Mouse (Mus musculus) heart, embryonic 15.5 days (tissue): ENCODE measurements at regions not wholly inside any gene's neighbourhood (a gene's known extent, or its start where the extent isn't known, plus 50 kb on each side); places are given as distances from the start of the nearest gene placed in this dataset.
A peak's percentile ranks its signal among the peaks of the same experiment; 100 is the strongest.

ENCODE experiments used
- ATAC-seq: fragments of 200-750 bp; cut with Nextera tagmentation; replicated peaks from 2 replicates; pipeline ENCODE4 v1.8.0; 2017; ENCODE audit warnings: low read depth, moderate TSS enrichment; ENCODE audit not compliant: insufficient number of reproducible peaks, insufficient read depth, low FRiP score
- H3K27ac ChIP-seq: fragments of 300-500 bp; sonication (generic); 2 replicates; pipeline ENCODE4 v1.5.1; 2015; ENCODE audit warnings: mild to moderate bottlenecking, inconsistent platforms
- H3K27me3 ChIP-seq: fragments of 300-500 bp; sonication (generic); 2 replicates; pipeline ENCODE4 v1.6.1; 2015; ENCODE audit warnings: inconsistent platforms
- H3K36me3 ChIP-seq: fragments of 300-500 bp; sonication (generic); 2 replicates; pipeline ENCODE4 v1.6.1; 2015; ENCODE audit warnings: mild to moderate bottlenecking, inconsistent platforms
- H3K4me1 ChIP-seq: fragments of 300-500 bp; sonication (generic); replicated peaks from 2 replicates; pipeline ENCODE4 v1.6.1; 2015; ENCODE audit warnings: inconsistent platforms
- H3K4me2 ChIP-seq: fragments of 300-500 bp; sonication (generic); 2 replicates; pipeline ENCODE4 v1.6.1; 2015; ENCODE audit warnings: inconsistent platforms, mild to moderate bottlenecking, moderate library complexity
- H3K4me3 ChIP-seq: fragments of 300-500 bp; sonication (generic); 2 replicates; pipeline ENCODE4 v1.5.1; 2015; ENCODE audit warnings: mild to moderate bottlenecking, inconsistent platforms
- H3K9ac ChIP-seq: fragments of 300-500 bp; sonication (generic); 2 replicates; pipeline ENCODE4 v1.6.1; 2015; ENCODE audit warnings: mild to moderate bottlenecking, inconsistent platforms
- H3K9me3 ChIP-seq: fragments of 300-500 bp; sonication (generic); replicated peaks from 2 replicates; pipeline ENCODE4 v1.6.1; 2016; ENCODE audit warnings: inconsistent platforms
- whole genome bisulfite sequencing: fragments of 180-500 bp; shearing (Covaris S2); methylation state at CpG from one replicate; pipeline ENCODE4 v1.1.7; 2015; ENCODE audit warnings: mixed read lengths; 5-methylcytosine and 5-hydroxymethylcytosine counted together

DNA sequence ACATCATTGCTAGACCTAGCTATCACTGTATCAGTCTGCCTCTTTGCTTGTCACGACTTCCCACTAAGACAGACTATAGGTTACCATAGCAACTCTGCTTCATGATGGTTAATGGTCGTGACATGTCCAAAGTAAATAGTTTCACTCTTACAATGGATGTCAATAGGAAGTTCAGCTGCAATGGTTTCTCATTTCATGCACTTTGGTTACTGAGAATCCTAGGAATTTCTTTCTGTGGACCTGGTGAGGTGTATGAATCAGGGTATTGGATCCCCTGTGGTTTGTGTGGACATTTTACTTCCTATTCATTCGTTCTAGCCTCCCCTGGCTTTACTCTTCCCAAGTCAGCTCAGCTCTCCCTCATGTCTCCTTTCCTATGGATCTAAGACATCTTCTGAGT is 385.5 kb upstream of the Dcn start:
- WGBS = 53% methylated on average over 3 of the region's 3 CpGs
- H3K9ac ChIP-seq = no peak overlapping the region
- H3K4me1 ChIP-seq = no peaks in the 10 kb centered on the region
- H3K4me2 ChIP-seq = no peak overlapping the region
- no peaks in the 10 kb centered on the region for H3K27me3 ChIP-seq
- no peaks in the 10 kb centered on the region for H3K9me3 ChIP-seq
- no peak overlapping the region for H3K4me3 ChIP-seq
- ATAC-seq = no peak
- no peaks in the 10 kb centered on the region for H3K36me3 ChIP-seq
- no peak overlapping the region for H3K27ac ChIP-seq

DNA sequence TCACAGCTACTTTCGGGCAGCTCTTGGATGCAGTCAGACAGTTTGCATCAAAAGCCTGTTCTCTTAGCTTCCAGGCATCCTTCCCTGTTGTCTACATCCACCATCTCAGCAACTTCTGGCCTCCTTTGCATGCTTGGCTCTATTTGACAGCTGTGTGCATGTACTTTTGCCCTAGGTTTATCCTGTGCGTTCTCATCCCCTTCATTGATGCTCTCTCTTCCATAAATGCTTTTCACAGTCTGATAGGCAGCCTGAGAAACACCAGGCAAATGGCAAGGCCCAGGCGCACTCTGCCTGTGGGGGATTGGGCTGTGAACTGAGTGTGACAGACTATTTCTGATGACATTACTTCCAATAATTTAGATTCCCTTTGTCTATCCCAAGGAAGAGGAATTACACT is 364.9 kb upstream of the Dcn start:
- WGBS = 76% methylated on average over 3 of the region's 3 CpGs
- no peak for ATAC-seq
- H3K9me3 ChIP-seq = no peaks in the 10 kb centered on the region
- no peak overlapping the region for H3K27ac ChIP-seq
- no peaks in the 10 kb centered on the region for H3K27me3 ChIP-seq
- no peak overlapping the region for H3K9ac ChIP-seq
- H3K4me2 ChIP-seq = no peak overlapping the region
- H3K4me1 ChIP-seq = no peaks in the 10 kb centered on the region
- no peaks in the 10 kb centered on the region for H3K36me3 ChIP-seq
- H3K4me3 ChIP-seq = no peak overlapping the region

DNA sequence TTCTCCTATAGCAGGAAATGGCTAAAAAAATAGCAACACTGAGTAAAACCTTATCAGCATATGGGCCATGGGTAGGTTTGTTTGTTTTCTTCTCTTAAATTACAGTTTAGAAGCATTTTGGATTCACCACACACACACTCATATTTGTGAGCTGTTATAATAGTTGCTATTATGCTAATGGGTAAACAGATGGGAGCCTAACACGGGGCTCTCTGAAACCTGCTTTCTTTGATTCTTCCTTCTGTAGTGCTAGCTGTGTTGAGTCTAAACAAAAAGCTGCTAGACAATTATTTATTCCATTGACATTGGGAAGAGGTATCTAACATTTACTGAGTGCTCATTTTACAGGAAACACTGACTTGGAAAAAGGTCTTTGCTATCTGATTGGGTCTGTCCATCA is 356.7 kb upstream of the Dcn start:
- Histone ChIP-seq H3K36me3 (no peaks in the 10 kb centered on the region), H3K9me3 (no peaks in the 10 kb centered on the region), H3K9ac (no peak overlapping the region), H3K4me3 (no peak overlapping the region), H3K4me1 (no peaks in the 10 kb centered on the region), H3K27me3 (no peaks in the 10 kb centered on the region), H3K27ac (no peak overlapping the region), H3K4me2 (no peak overlapping the region)
- 79% methylated on average over 1 of the region's 1 CpGs for WGBS
- ATAC-seq = no peak

DNA sequence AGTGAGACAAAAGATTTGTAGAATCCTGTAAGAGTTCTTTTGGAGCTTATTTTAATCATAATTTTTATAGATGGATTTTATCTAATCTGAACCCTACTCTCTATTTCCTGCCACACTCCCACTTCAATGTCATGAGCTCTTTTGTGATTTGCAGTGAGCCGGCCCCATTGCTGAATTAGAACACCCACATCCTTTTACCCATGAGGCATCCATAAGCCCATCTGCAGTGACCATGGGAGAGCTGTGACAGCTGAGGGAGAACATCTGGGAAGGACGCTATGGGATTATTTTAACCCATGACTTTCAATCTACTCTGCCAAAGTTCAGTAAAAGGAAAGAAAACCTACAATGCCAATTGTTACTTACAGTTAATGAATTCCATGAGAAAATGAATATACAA is 337.8 kb upstream of the Dcn start:
- Histone ChIP-seq H3K9ac (no peak overlapping the region), H3K36me3 (no peaks in the 10 kb centered on the region), H3K27me3 (no peaks in the 10 kb centered on the region), H3K4me3 (no peak overlapping the region), H3K27ac (no peak overlapping the region), H3K4me2 (no peak overlapping the region), H3K4me1 (peaks cover 4% of the 10 kb centered on the region; the same call in 1 of the 2 replicates), H3K9me3 (no peaks in the 10 kb centered on the region)
- WGBS = 51% methylated on average over 2 of the region's 2 CpGs
- ATAC-seq = no peak

DNA sequence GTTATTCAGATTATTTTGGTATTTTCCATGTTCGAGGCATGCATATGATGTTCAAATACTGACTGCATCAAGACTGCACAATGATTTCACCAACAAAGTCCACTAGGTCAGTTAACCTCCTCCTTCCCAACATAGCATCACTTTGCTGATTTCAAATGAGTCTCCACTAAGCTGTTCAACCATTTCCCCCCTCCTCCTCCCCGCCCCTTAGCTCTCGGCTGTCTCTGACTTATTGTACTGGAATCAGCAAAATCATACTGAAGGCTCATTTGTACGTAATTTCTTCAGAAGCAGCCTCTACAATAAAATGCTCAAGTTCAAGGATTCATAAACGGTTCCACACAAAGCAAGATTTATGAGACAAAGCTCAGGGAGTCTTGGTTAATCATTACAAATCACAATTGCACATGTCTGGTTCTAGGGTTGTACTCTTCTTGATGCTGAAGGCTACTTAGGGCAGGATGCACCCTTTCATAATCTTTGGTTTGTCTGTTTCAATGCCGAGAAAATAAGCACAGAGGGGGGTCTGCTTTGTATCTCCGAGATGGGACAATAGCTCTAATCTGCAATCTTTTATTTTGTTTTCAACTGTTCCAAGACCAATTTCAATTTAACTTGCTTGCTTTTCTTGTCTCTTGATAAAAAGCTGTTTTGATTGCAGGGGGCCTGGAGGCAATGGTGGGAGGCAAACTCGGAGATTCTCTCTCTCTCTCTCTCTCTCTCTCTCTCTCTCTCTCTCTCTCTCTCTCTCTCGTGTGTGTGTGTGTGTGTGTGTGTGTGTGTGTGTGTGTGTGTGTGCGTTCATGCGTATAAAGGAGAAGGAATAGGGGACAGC is 320.6 kb upstream of the Dcn start:
- no peak overlapping the region for H3K9ac ChIP-seq
- WGBS = 64% methylated on average over 10 of the region's 11 CpGs
- no peak overlapping the region for H3K4me3 ChIP-seq
- ATAC-seq = no peak; the same call in 1 of the 2 replicates
- no peak overlapping the region; the same call in 1 of the 2 replicates for H3K27ac ChIP-seq
- no peak overlapping the region for H3K4me2 ChIP-seq
- no peaks in the 10 kb centered on the region for H3K9me3 ChIP-seq
- no peaks in the 10 kb centered on the region for H3K36me3 ChIP-seq
- H3K4me1 ChIP-seq = peaks cover 3% of the 10 kb centered on the region; the same call in 1 of the 2 replicates
- no peaks in the 10 kb centered on the region for H3K27me3 ChIP-seq

DNA sequence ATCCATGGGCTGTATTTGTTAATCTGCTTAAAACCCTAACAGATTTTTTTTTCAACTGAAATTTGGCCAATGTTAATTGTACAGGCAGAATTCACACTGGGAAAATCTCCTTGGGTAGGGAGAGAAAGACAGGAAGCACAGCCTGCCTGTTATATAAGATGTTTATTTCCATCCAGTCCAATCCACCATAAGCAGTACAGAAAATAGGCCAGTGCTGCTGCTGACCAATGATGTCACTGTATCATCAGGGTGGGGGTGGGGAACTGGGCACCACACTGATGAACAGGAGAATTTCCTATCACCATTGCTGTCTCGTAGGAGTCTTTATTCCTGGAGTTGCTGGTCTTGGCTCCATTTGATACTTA is 320.0 kb upstream of the Dcn start:
- no peaks in the 10 kb centered on the region for H3K9me3 ChIP-seq
- no peak overlapping the region for H3K4me2 ChIP-seq
- WGBS = 53% methylated on average over 1 of the region's 1 CpGs
- peak overlapping the region; percentile 47; the same call in 1 of the 2 replicates for H3K27ac ChIP-seq
- H3K9ac ChIP-seq = no peak overlapping the region
- H3K4me1 ChIP-seq = peaks cover 3% of the 10 kb centered on the region; the same call in 1 of the 2 replicates
- H3K27me3 ChIP-seq = no peaks in the 10 kb centered on the region
- no peak overlapping the region for H3K4me3 ChIP-seq
- no peaks in the 10 kb centered on the region for H3K36me3 ChIP-seq
- ATAC-seq = 0 out of 2 replicates have a peak, but pooled peaks have one; percentile 27

DNA sequence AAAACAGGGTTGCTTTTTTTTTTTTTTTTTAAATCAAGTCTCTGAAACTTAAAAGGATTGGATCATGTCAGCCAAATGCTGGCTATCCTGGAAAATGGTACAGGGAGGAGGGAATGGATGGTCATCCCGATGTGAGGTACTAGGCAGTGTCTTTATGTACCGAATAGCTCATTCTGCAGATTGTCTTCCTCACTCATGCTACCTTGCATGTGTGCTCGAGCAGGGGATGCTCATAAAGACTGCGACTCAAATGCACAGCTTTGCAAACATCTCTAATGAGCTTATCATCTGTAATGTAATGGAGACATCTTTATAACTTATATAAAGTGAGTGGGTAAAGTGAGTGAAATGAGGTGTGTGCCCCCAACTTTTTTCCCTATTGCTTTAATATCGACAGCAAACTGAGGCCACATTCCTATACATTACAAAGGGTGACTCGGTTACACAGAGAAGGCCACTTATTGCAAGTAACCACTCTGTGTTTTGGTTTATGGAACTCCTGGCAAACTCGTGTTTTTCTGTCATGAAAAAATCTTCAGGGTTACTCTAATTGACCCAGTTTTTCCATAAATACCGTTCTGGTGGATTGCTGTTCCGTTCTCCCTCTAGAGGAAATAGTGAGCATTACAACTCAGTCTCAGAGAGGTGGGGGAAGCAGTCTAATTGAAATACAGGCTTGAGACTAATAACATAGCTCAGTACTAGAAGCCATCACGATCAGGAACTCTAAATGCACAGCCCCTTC is 319.4 kb upstream of the Dcn start:
- no peak for ATAC-seq
- no peaks in the 10 kb centered on the region for H3K36me3 ChIP-seq
- no peak overlapping the region for H3K9ac ChIP-seq
- no peak overlapping the region for H3K4me3 ChIP-seq
- H3K9me3 ChIP-seq = no peaks in the 10 kb centered on the region
- H3K27ac ChIP-seq = peak overlapping the region; percentile 47; the same call in 1 of the 2 replicates
- no peak overlapping the region for H3K4me2 ChIP-seq
- no peaks in the 10 kb centered on the region for H3K27me3 ChIP-seq
- peaks cover 3% of the 10 kb centered on the region; the same call in 1 of the 2 replicates for H3K4me1 ChIP-seq
- WGBS = 53% methylated on average over 10 of the region's 10 CpGs

DNA sequence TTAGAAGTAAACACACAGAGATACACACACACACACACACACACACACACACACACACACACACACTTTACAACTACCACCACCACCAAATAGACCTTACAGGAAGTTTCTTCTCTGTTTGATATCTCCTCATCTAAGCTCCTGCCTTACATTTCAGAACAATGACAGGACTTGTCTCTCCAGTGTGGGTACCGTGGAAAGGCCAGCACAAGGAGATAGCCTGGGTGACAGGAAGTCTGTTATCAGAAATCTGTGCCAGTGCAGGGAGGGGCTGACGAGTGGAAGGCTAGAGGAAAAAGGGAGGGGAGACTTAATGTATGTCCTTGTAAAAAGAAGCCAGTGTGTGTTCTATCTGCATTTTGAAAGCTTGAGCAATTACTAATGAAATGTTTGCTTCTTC is 318.5 kb upstream of the Dcn start:
- Histone ChIP-seq H3K9me3 (no peaks in the 10 kb centered on the region), H3K4me1 (peaks cover 3% of the 10 kb centered on the region; the same call in 1 of the 2 replicates), H3K9ac (no peak overlapping the region), H3K4me2 (no peak overlapping the region), H3K4me3 (no peak overlapping the region), H3K36me3 (no peaks in the 10 kb centered on the region), H3K27ac (no peak overlapping the region), H3K27me3 (no peaks in the 10 kb centered on the region)
- WGBS = 8% methylated on average over 2 of the region's 2 CpGs
- no peak for ATAC-seq

DNA sequence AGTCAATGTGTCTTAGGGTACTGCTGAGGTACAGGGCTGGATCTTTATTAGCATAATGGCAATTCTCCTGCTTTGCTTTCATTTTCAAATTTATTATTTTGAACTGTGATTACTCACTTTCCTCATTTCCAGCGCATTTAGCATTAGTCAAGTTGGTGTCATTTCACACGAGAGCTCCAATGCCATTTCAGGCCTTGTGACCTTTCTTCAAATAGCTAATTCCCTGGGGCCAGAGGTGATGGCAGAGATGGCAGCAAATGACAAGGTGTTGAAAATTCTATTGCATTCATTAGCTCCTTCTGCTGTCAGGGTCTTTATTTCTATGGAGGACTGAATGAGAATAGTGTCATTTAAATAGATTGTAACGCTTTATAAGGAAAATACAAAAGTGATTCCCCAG is 300.9 kb upstream of the Dcn start:
- H3K9me3 ChIP-seq = no peaks in the 10 kb centered on the region
- no peak overlapping the region for H3K4me3 ChIP-seq
- H3K27ac ChIP-seq = no peak overlapping the region
- no peaks in the 10 kb centered on the region for H3K4me1 ChIP-seq
- H3K27me3 ChIP-seq = no peaks in the 10 kb centered on the region
- H3K36me3 ChIP-seq = no peaks in the 10 kb centered on the region
- no peak for ATAC-seq
- WGBS = 66% methylated on average over 3 of the region's 3 CpGs
- no peak overlapping the region for H3K9ac ChIP-seq
- no peak overlapping the region for H3K4me2 ChIP-seq

DNA sequence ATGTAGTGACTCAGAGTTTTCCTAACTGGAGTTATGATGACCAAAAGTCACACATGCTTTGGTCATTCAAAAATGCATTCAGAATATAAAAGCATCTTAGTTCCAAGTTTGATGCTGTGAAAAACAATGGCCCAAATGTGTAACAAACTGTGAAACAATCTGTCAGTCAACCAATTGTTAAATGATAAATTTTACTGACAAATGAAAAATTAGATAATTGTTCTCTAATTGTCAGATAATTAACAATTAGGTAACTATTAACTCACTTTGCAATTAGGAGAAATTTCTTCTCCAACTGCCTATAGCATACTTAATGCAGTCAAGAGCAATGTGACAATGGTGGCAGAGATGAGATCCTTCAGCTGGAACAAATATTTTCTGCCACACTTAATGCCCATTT is 289.7 kb upstream of the Dcn start:
- H3K36me3 ChIP-seq = no peaks in the 10 kb centered on the region
- no peak overlapping the region for H3K4me2 ChIP-seq
- no peak for ATAC-seq
- no peaks in the 10 kb centered on the region for H3K27me3 ChIP-seq
- no peak overlapping the region for H3K27ac ChIP-seq
- no peaks in the 10 kb centered on the region for H3K9me3 ChIP-seq
- H3K4me1 ChIP-seq = no peaks in the 10 kb centered on the region
- no peak overlapping the region for H3K4me3 ChIP-seq
- H3K9ac ChIP-seq = no peak overlapping the region

DNA sequence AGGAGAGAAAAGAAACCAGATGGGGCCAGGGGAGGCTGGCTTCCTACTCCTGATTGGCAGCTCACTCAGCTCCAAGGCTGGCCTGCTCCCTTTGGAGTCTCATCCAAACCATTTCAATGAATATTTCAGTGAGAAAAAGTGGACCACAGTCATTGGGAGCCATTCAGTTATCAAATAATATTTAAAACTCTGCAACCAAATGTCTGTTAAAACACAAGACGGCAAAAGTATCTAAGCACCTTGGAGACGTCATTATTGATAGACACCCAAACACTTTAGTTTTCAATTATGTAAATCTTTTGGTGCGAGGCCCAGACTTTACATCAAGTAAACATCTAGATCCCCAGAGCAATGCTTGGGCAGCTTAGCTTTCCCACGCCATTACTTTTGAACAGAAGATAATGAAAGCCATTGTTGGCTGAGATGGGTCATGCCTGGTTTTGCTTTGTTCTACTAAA is 268.1 kb upstream of the Dcn start:
- Histone ChIP-seq H3K36me3 (no peaks in the 10 kb centered on the region), H3K9ac (no peak overlapping the region), H3K27ac (no peak overlapping the region), H3K4me1 (no peaks in the 10 kb centered on the region), H3K4me2 (no peak overlapping the region), H3K4me3 (no peak overlapping the region), H3K9me3 (no peaks in the 10 kb centered on the region), H3K27me3 (no peaks in the 10 kb centered on the region)
- WGBS = 83% methylated on average over 4 of the region's 4 CpGs
- ATAC-seq = no peak
